Mouse (Mus musculus) lung, adult 2 months (tissue): ENCODE results near the gene Peg3. TPM values are rescaled to one million over a fixed set of nuclear protein-coding genes. Genes with fewer than 3 reads are reported as not detected.

Experiments used
- DNase-seq: peaks from one replicate; pipeline ENCODE4 v3.0.0; 2022
- H3K4me1 ChIP-seq: fragments of 200-500 bp; 2 replicates; pipeline ENCODE4 v1.6.1; 2011; ENCODE audit warnings: low read length; ENCODE audit not compliant: control insufficient read depth, insufficient read depth
- H3K4me3 ChIP-seq: fragments of 200-500 bp; replicated peaks from 2 replicates; pipeline ENCODE3; 2011; ENCODE audit warnings: low read depth, mild to moderate bottlenecking, control low read depth, low read length; ENCODE audit errors: extremely low read depth
- CTCF ChIP-seq: fragments of 200-500 bp; IDR thresholded peaks from 2 replicates; pipeline ENCODE4 v1.5.1; 2011; ENCODE audit warnings: mild to moderate bottlenecking, low read length, control low read depth; ENCODE audit not compliant: insufficient read depth
- POLR2A ChIP-seq: fragments of 200-500 bp; IDR thresholded peaks from 2 replicates; pipeline ENCODE4 v1.6.1; 2011; ENCODE audit warnings: low read depth, mild to moderate bottlenecking, control low read depth, low read length, borderline replicate concordance; ENCODE audit errors: extremely low read depth
- WGBS: fragments of 180-500 bp; shearing (Covaris S2); methylation state at CpG from one replicate; pipeline ENCODE4 v1.1.7; 2018; 5-methylcytosine and 5-hydroxymethylcytosine counted together
- polyA plus RNA-seq: library from polyadenylated mRNA; depleted of rRNA; stranded (reverse); fragments of >200 nt; gene quantifications from 2 replicates; pipeline ENCODE4 v1.2.3, GENCODE M21; 2012

Peg3 gene
- polyA plus RNA-seq, 1 experiment, result 5.4 TPM

DNA sequence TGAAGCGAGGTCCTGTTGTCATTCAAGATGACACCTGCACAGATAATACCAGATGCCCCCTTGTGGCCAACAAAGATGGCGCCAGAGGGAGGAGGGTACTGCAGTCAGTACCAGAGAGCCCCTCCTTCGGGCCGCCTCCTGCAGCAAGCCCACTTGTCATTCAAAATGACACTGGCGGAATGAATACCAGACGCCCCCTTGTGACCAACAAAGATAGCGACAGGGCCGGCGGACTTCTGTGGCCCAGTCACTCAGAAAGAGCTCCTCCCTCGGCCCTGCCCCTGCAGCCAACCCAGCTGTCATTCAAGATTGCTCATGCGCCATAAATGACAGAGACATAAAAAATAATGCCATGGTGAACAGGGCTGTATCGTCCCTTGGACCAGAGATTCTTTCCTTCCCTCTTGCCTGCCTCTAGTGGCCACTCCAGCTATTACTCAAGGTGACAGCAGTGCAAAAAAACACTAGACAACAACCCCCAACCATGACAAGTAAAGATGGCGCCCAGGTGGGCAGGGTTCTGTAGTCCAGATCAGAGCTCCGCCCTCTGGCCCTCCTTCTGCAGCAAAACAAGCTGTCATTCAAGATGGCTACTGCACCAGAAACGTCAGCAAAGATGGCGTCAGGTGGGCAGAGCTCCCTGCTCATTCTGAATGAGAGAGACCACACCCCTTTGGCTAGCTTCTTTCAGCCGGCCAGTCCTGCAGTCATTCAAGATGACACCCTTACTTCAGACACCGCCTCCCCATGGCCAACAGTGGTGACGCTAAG lies 2.7 kb downstream of the Peg3 start:
- TF ChIP-seq POLR2A (no peak), CTCF (no peak)
- H3K4me1 ChIP-seq, result no peaks in the 10 kb centered on the region
- 52% methylated on average over 19 of the region's 19 CpGs for WGBS
- H3K4me3 ChIP-seq, result peak overlapping the region; percentile 51
- peak; percentile 37 for DNase-seq

DNA sequence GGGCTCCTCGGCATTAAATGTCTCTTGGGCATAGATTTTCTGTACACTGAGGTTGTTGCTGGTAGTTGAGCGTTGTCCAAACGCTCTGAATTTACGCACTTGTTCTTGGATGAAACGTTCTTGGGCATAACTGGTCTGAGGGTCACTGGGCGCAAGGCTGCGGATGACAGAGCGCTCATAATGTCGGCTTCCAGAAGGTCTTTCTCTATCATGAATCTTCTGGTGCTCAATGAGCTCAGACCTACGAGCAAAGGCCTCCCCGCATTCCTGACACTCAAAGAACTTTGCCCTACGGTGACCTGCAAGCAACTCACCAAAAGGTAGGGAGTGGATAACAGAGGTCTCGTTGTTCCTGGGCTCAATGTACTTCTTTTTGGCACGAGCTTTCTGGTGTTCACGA lies 20.8 kb downstream of the Peg3 start:
- TF ChIP-seq CTCF (no peak), POLR2A (no peak)
- 87% methylated on average over 15 of the region's 15 CpGs for WGBS
- Histone ChIP-seq H3K4me3 (no peak overlapping the region), H3K4me1 (no peaks in the 10 kb centered on the region)
- no peak for DNase-seq

DNA sequence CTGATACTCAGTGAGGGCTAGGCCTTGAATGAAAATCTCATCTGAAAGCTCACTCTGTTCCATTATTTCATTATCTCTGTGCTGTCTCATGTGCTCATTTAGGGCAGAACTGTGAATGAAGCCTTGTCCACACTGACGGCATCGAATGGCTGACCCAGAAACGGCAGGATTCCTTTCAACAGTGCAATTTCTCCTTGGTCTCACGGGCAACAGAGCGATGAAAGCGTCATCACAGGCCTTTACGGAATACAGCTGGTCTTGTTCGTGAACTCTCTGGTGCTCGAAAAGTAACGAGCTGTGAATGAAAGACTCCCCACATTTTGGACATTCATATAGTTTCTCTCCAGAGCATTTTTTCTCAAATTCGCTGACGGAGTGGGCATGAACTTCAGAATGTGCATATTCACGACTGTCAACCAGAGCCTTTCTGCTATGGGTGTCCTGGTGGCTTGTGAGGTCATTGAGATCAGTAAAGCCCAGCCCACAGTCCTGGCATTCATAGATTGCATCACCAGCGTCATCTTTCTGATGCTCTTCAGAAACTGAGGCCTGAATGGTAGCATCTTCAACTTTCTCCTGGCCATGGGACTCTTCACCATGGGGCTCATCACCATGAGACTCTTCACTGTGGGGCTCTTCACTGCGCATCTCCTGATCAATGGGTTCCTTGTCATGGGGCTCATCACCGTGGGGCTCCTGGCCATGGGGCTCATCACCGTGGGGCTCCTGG lies 21.6 kb downstream of the Peg3 start:
- TF ChIP-seq POLR2A (no peak), CTCF (no peak)
- no peak overlapping the region for H3K4me3 ChIP-seq
- WGBS, result 78% methylated on average over 17 of the region's 17 CpGs
- DNase-seq, result no peak
- no peaks in the 10 kb centered on the region for H3K4me1 ChIP-seq

DNA sequence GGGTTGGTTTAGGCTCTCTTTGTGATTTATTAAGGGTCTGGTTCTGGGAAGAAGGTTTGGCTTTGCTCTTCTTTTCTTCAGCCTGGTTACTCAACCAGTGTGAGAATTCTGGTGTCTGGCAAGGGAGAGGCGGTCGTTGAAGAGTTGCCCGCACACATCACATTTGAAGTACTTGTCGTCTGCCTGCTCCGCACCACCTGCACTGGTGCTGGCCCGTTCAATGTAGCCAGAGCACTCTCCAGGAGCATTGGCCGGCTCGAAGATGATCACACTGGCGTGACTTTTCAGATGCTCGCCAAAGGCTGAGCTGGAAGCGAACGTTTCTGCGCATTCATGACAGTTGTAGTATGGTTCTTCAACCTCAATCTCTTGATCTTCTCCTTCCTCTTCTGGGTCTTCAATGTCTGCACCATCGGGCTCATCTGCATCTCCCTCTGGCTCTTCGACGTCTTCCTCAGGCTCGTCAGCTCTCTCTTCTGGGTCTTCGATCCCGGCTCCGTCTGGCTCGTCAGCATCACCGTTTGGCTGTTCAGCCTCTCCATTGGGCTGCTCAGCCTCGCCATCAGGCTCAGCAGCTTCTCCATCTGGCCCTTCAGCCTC lies 22.7 kb downstream of the Peg3 start:
- Histone ChIP-seq H3K4me1 (no peaks in the 10 kb centered on the region), H3K4me3 (no peak overlapping the region)
- TF ChIP-seq CTCF, result no peak
- no peak for TF ChIP-seq POLR2A
- WGBS, result 89% methylated on average over 23 of the region's 23 CpGs
- DNase-seq, result no peak

DNA sequence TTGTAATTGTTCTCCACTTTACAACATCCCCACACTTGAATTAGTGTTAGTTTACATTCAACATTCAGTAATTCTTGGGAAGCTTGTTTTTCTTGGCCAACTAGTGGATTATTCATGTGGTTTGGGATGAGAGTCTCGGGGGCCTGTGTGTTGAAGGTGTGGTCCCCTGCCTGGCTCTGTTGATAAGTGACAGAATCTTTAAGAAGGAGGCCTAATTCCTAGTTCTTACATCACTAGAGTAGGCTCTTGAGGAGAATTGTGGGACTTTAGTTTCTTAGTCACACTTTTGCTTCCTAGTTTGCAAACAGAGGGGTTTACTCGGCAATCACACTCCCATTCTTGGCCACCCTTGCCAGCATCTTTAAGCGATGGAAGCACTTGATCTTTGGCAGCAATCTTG lies 31.0 kb downstream of the Peg3 start:
- Histone ChIP-seq H3K4me3 (no peak overlapping the region), H3K4me1 (peaks cover 4% of the 10 kb centered on the region)
- no peak for DNase-seq
- 48% methylated on average over 3 of the region's 3 CpGs for WGBS
- TF ChIP-seq POLR2A, result no peak
- no peak for TF ChIP-seq CTCF

DNA sequence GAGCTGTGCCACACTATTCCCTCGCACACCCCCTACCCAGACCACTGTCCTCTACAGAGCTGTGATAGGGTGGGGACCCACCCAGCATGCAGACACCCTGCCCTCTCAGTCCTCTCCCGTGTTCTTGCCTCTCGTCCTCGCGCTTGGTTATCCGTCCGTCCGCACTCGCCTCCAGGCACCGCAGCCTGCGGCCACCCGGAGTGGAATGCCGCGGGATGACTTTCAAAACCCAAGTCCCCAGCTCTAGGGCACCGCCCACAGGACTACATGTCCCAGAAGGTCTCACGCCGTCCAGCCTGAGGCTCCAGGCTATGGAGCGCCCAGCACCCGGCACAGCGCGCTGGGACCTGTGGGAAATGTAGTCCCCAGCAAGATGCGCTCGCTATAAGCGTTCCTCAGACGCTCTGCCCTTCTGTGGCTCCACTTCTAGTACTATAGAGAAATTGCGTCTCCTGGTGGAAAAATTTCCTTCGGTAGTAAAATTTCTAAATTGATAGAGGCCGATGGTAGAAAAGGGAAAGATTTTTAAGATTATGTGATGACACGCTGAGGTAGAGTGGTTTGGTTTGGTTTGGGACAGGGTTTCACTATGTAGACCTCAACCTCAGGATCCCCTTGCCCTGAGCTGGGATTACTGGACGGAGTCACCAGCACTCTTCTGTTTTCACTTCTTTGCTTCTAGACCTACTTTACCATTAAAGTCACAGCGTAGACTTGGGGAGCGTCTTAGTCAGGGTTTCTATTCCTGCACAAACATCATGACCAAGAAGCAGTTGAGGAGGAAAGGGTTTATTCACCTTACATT lies 33.8 kb downstream of the Peg3 start, which contains the start of gene Zim1:
Gene Zim1, minus strand, starts transcription at position 210 of the 805 bp plus-strand sequence.
- Histone ChIP-seq H3K4me3 (peak within 1 kb of the TSS; percentile 53), H3K4me1 (peaks cover 4% of the 10 kb centered on the region)
- TF ChIP-seq CTCF (no peak), POLR2A (no peak)
- DNase-seq, result peak; percentile 54
- WGBS, result 12% methylated on average over 32 of the region's 32 CpGs

DNA sequence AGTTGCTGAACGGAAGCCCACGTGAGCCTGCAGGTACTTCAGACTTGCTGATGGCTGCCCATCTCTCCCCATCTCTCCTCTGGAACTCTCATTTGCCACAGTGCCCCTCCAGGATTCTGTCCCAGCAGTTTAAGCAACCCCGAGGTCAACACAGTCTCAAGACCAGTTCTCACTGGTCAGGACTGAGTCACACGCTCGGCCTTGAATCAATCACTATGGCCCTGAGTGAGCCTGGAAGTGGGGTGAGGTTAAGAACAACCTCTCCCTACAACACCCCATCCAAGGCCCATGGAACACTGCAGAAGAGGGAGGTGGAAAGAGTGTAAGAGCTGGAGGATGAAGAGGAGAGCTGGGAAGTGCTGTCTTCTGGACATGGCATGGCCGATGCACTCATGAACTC lies 44.7 kb downstream of the Peg3 start:
- no peak overlapping the region for H3K4me3 ChIP-seq
- DNase-seq, result no peak
- no peak for TF ChIP-seq CTCF
- no peak for TF ChIP-seq POLR2A
- 91% methylated on average over 6 of the region's 6 CpGs for WGBS
- H3K4me1 ChIP-seq, result no peaks in the 10 kb centered on the region

DNA sequence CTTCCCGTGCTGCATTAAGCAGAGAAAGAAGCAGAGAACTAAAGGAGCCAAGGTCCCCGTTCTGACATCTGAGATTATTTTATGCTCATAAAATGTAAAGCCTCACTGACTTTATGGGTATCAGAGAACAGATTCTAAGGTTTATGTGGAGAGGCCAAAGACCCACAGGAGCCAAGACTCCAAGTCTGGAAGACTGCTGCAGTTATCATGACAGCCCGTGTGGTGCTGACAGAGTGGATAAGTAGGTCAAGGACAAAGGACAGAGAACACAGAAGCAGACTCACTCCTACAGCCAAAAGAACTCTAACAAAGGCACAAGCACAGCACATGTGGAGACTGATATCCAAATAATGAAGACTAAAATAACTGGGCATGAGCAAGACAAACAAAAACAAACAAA lies 63.5 kb downstream of the Peg3 start:
- no peaks in the 10 kb centered on the region for H3K4me1 ChIP-seq
- no peak for DNase-seq
- TF ChIP-seq POLR2A (no peak), CTCF (no peak)
- WGBS, result 61% methylated on average over 3 of the region's 3 CpGs
- no peak overlapping the region for H3K4me3 ChIP-seq

DNA sequence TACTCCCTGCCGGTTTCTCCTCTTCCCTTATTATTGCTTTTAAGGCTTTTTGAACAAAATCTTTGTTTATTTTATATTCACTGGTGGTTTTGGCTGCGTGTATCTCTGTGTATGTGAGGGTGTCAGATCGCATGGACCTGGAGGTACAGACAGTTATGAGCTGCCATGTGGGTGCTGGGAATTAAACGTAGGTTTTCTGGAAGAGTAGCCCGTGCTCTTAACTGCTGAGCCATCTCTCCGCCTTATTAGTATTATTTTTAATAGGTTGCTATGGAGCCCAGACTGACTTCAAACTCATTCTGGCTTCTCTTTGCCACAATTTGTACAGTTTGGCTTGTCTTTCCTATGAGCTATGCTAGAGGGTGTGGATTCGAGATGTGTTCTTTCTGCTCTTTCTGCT lies 66.8 kb downstream of the Peg3 start:
- TF ChIP-seq POLR2A (no peak), CTCF (no peak)
- Histone ChIP-seq H3K4me1 (no peaks in the 10 kb centered on the region), H3K4me3 (no peak overlapping the region)
- 69% methylated on average over 7 of the region's 7 CpGs for WGBS
- DNase-seq, result no peak
